Comparison of ENCODE assay signal across 13 mouse cellular contexts in genomic region chr1:184040906-184041305, GRCm38 (mm10). TPM values are rescaled to one million over a fixed set of nuclear protein-coding genes. Genes with fewer than 3 reads are reported as not detected.
A peak's percentile ranks its signal among the peaks of the same experiment; 100 is the strongest.
DNase-seq lines count a peak whose midpoint lies in the region; ATAC-seq and TF ChIP-seq lines count a peak whose summit lies in the region.
"Had no signal": no experiment of that assay in that cellular context is flagged by ENCODE, and none has a peak within 500 bp of the region (broad histone marks: within the 10 kb centered on the region; RNA-seq: fewer than 3 reads in every experiment).

No protein-coding gene starts in this region.

- H3ac ChIP-seq in myocyte (ENCODE audit: control insufficient read depth, insufficient read length) = no peak overlapping the region

- peak overlapping the region; percentile 6; the same call in 1 of the 2 replicates for H3K4me2 ChIP-seq in hindbrain, postnatal 0 days (ENCODE audit: low read depth, low read length)
- H3K4me2 ChIP-seq in hindbrain, embryonic 16.5 days (ENCODE audit: low read length) = no peak overlapping the region
- peak overlapping the region; percentile 34; the same call in 1 of the 2 replicates for H3K4me2 ChIP-seq in embryonic facial prominence, embryonic 15.5 days (replicated peaks)
- peak overlapping the region; percentile 66 for H3K4me2 ChIP-seq in myocyte (ENCODE audit: low read depth)

- TF ChIP-seq EP300 in heart, adult 2 months (IDR thresholded peaks at IDR 0.05; ENCODE audit: insufficient read depth, low read depth, low read length) = no peak

- intact Hi-C loops in heart, adult 2 months (cut with DNase I) = no loop called here
- intact Hi-C loops in heart, postnatal 25 days (cut with DNase I) = no loop called here

- peak overlapping the region; percentile 86 for H3K27ac ChIP-seq in heart, adult 2 months
- H3K27ac ChIP-seq in hindbrain, postnatal 0 days = no peak overlapping the region
- no peak overlapping the region for H3K27ac ChIP-seq in hindbrain, embryonic 16.5 days (ENCODE audit: low read depth, low read length)
- H3K27ac ChIP-seq in embryonic facial prominence, embryonic 15.5 days (replicated peaks) = peak overlapping the region; percentile 25; the same call in 1 of the 2 replicates

- H3K4me3 ChIP-seq in heart, adult 2 months = 0 out of 2 replicates have a peak overlapping the region, but pooled peaks have one; percentile 27
- no peak overlapping the region for H3K4me3 ChIP-seq in hindbrain, postnatal 0 days (ENCODE audit: low read length)
- H3K4me3 ChIP-seq in hindbrain, embryonic 16.5 days (ENCODE audit: low read length) = no peak overlapping the region
- H3K4me3 ChIP-seq in embryonic facial prominence, embryonic 15.5 days (replicated peaks) = no peak overlapping the region
- no peak overlapping the region for H3K4me3 ChIP-seq in myocyte

- peaks cover 14% of the 10 kb centered on the region for H3K4me1 ChIP-seq in heart, adult 2 months (ENCODE audit: control insufficient read depth, insufficient read depth, low read length)
- no peaks in the 10 kb centered on the region; the same call in 1 of the 2 replicates for H3K4me1 ChIP-seq in hindbrain, postnatal 0 days (ENCODE audit: insufficient read depth, low read length)
- H3K4me1 ChIP-seq in hindbrain, embryonic 16.5 days (ENCODE audit: control insufficient read depth, insufficient read depth, low read depth, low read length) = peaks cover 3% of the 10 kb centered on the region
- peaks cover 30% of the 10 kb centered on the region for H3K4me1 ChIP-seq in embryonic facial prominence, embryonic 15.5 days

- peaks cover 9% of the 10 kb centered on the region for H3K36me3 ChIP-seq in heart, adult 2 months (ENCODE audit: control insufficient read depth, insufficient read depth, low read length)
- H3K36me3 ChIP-seq in hindbrain, postnatal 0 days (ENCODE audit: insufficient read depth, low read length) = no peaks in the 10 kb centered on the region
- no peaks in the 10 kb centered on the region for H3K36me3 ChIP-seq in hindbrain, embryonic 16.5 days (ENCODE audit: control insufficient read depth, insufficient read depth, low read length)
- H3K36me3 ChIP-seq in embryonic facial prominence, embryonic 15.5 days = peaks cover 6% of the 10 kb centered on the region; the same call in 1 of the 2 replicates
- H3K36me3 ChIP-seq in myocyte (ENCODE audit: control insufficient read depth, insufficient read depth) = peaks cover 29% of the 10 kb centered on the region

- ATAC-seq in hindbrain, postnatal 0 days = no peak
- ATAC-seq in hindbrain, embryonic 16.5 days = no peak
- no peak for ATAC-seq in embryonic facial prominence, embryonic 15.5 days (ENCODE audit: insufficient number of reproducible peaks, low FRiP score, low TSS enrichment, low read depth)
- ATAC-seq: activated CD4-positive, CD25-positive, alpha-beta regulatory T cell, adult 4 months; liver, postnatal 0 days; midbrain, embryonic 16.5 days had no signal

- H3K27me3 ChIP-seq in heart, adult 2 months (ENCODE audit: control insufficient read depth, insufficient read depth, low read length) = no peaks in the 10 kb centered on the region
- H3K27me3 ChIP-seq in hindbrain, postnatal 0 days (ENCODE audit: insufficient read depth, low read length) = no peaks in the 10 kb centered on the region
- H3K27me3 ChIP-seq in hindbrain, embryonic 16.5 days (replicated peaks; ENCODE audit: control insufficient read depth, insufficient read depth, low read length) = no peaks in the 10 kb centered on the region
- H3K27me3 ChIP-seq in embryonic facial prominence, embryonic 15.5 days = no peaks in the 10 kb centered on the region
- no peaks in the 10 kb centered on the region for H3K27me3 ChIP-seq in myocyte (ENCODE audit: control insufficient read depth, insufficient read depth, insufficient read length)

- DNase-seq in heart, adult 2 months = no peak
- DNase-seq in heart, postnatal 25 days (ENCODE audit: low spot score) = no peak
- DNase-seq in hindbrain, postnatal 0 days (ENCODE audit: low spot score) = no peak
- DNase-seq in adrenal gland, postnatal 10 days = no peak
- no peak for DNase-seq in gastrocnemius, adult 18-20 months (ENCODE audit: low spot score)
- DNase-seq: cerebellum, adult 11-12 months; layer of hippocampus, adult 9-11 months; liver, postnatal 0 days had no signal

- TF ChIP-seq POLR2A in heart, adult 2 months (IDR thresholded peaks at IDR 0.05; ENCODE audit: insufficient read depth, low read depth, low read length) = no peak
- TF ChIP-seq POLR2A in myocyte (IDR thresholded peaks at IDR 0.05; ENCODE audit: insufficient read length, low read depth) = no peak

- WGBS in heart, adult 2 months = 71% methylated on average over 1 of the region's 1 CpGs
- 77% methylated on average over 1 of the region's 1 CpGs for WGBS in hindbrain, postnatal 0 days
- WGBS in hindbrain, embryonic 16.5 days = 80% methylated on average over 1 of the region's 1 CpGs
- 58% methylated on average over 1 of the region's 1 CpGs for WGBS in embryonic facial prominence, embryonic 15.5 days

- peak overlapping the region; percentile 11; the same call in 1 of the 2 replicates for H3K9ac ChIP-seq in heart, adult 2 months (ENCODE audit: low read depth, low read length)
- no peak overlapping the region for H3K9ac ChIP-seq in hindbrain, postnatal 0 days (replicated peaks; ENCODE audit: low read length)
- no peak overlapping the region for H3K9ac ChIP-seq in hindbrain, embryonic 16.5 days (ENCODE audit: low read depth, low read length)
- no peak overlapping the region for H3K9ac ChIP-seq in embryonic facial prominence, embryonic 15.5 days
- H3K9ac ChIP-seq: liver, postnatal 0 days had no signal

- no peaks in the 10 kb centered on the region for H3K9me3 ChIP-seq in hindbrain, postnatal 0 days (ENCODE audit: low read length)
- H3K9me3 ChIP-seq in hindbrain, embryonic 16.5 days (ENCODE audit: control insufficient read depth, low read length) = no peaks in the 10 kb centered on the region
- no peaks in the 10 kb centered on the region for H3K9me3 ChIP-seq in embryonic facial prominence, embryonic 15.5 days (replicated peaks)

- peaks cover 1% of the 10 kb centered on the region; the same call in 1 of the 2 replicates for H3K79me2 ChIP-seq in heart, adult 2 months (replicated peaks; ENCODE audit: control insufficient read depth, insufficient read depth, low read length)
- peaks cover 100% of the 10 kb centered on the region for H3K79me2 ChIP-seq in myocyte (ENCODE audit: control insufficient read depth, insufficient read depth)

- TF ChIP-seq CTCF in heart, adult 2 months (IDR thresholded peaks at IDR 0.05) = no peak
- TF ChIP-seq CTCF in hindbrain, postnatal 0 days (IDR thresholded peaks at IDR 0.05; ENCODE audit: low read depth) = no peak

TF ChIP-seq in myocyte, 11 proteins besides CTCF, POLR2A, EP300 and RAD21:
- TF ChIP-seq TCF3 (IDR thresholded peaks at IDR 0.05; ENCODE audit: insufficient read length, low read depth) (no peak), SRF (IDR thresholded peaks at IDR 0.05; ENCODE audit: control insufficient read depth, insufficient read length, low read depth) (no peak), USF1 (IDR thresholded peaks at IDR 0.05; ENCODE audit: low read depth) (no peak), CEBPB (IDR thresholded peaks at IDR 0.05; ENCODE audit: insufficient read depth, poor library complexity, severe bottlenecking) (no peak), MYOD1 (IDR thresholded peaks at IDR 0.05; ENCODE audit: control insufficient read depth in 1 of 3, insufficient read length in 2 of 3, low read depth in 2 of 3) (no peak), E2F4 (IDR thresholded peaks at IDR 0.05; ENCODE audit: insufficient read depth) (no peak), MYOG (IDR thresholded peaks at IDR 0.05; ENCODE audit: control insufficient read depth in 1 of 3, insufficient read depth in 1 of 3, insufficient read length in 2 of 3, low read depth in 2 of 3) (no peak), TCF12 (IDR thresholded peaks at IDR 0.05; ENCODE audit: insufficient read depth, poor library complexity, severe bottlenecking) (no peak), REST (IDR thresholded peaks at IDR 0.05; ENCODE audit: insufficient read depth, insufficient read length) (no peak), MAX (IDR thresholded peaks at IDR 0.05; ENCODE audit: low read depth) (no peak)

RNA-seq across cellular contexts. Expression of gene 1700056E22Rik, which starts 6.8 kb away (rescaled TPM):
- under 1 TPM; 0.25 to 0.84 TPM for total RNA-seq in heart, adult 2 months (2021)
- polyA plus RNA-seq in heart, adult 2 months (2012; rRNA removed) = 0.44 and 1.5 TPM in 2 replicates
- total RNA-seq in heart, postnatal 25 days (2021) = under 1 TPM; 0.75 to 0.86 TPM
- 1.0 and 1.2 TPM in 2 replicates for total RNA-seq in hindbrain, postnatal 0 days (2014; rRNA removed)
- 1.3 and 1.7 TPM in 2 replicates for polyA plus RNA-seq in hindbrain, postnatal 0 days (2015; fragmentation: Nextera tagmentation; extraction: Ambion mirVana)
- 0.72 and 1.1 TPM in 2 replicates for polyA plus RNA-seq in hindbrain, embryonic 16.5 days (2015; fragmentation: Nextera tagmentation; extraction: Ambion mirVana)
- polyA plus RNA-seq in embryonic facial prominence, embryonic 15.5 days (2015; fragmentation: Nextera tagmentation; extraction: Ambion mirVana) = 1.8 and 2.4 TPM in 2 replicates
- polyA plus RNA-seq in myocyte (2012; fragmentation: generic; extraction: Trizol) = 3.2 TPM
- total RNA-seq in adrenal gland, postnatal 10 days (2021) = 1 to 10 TPM; 6.2 to 6.3 TPM
- total RNA-seq in gastrocnemius, adult 18-20 months (2021) = under 1 TPM; 0.43 to 0.73 TPM

RNA-seq across cellular contexts. Expression of gene Dusp10, which starts 27.8 kb away (rescaled TPM):
- 1 to 10 TPM; 5.0 to 7.9 TPM for total RNA-seq in heart, adult 2 months (2021)
- polyA plus RNA-seq in heart, adult 2 months (2012; rRNA removed) = 14.1 and 16.3 TPM in 2 replicates
- total RNA-seq in heart, postnatal 25 days (2021) = 1 to 10 TPM; 7.4 to 8.6 TPM
- 10.0 and 11.7 TPM in 2 replicates for total RNA-seq in hindbrain, postnatal 0 days (2014; rRNA removed)
- 6.3 and 6.5 TPM in 2 replicates for polyA plus RNA-seq in hindbrain, postnatal 0 days (2015; fragmentation: Nextera tagmentation; extraction: Ambion mirVana)
- polyA plus RNA-seq in hindbrain, embryonic 16.5 days (2015; fragmentation: Nextera tagmentation; extraction: Ambion mirVana) = 4.9 and 5.6 TPM in 2 replicates
- polyA plus RNA-seq in embryonic facial prominence, embryonic 15.5 days (2015; fragmentation: Nextera tagmentation; extraction: Ambion mirVana) = 18.6 and 19.2 TPM in 2 replicates
- 14.6 TPM for polyA plus RNA-seq in myocyte (2012; fragmentation: generic; extraction: Trizol)
- total RNA-seq in adrenal gland, postnatal 10 days (2021) = 10 to 100 TPM; 17.4 to 30.9 TPM
- total RNA-seq in gastrocnemius, adult 18-20 months (2021) = 10 to 100 TPM; 12.9 to 17.0 TPM

Comparison
In these comparisons a context has a peak if more than half of its experiments do, and no peak if none do; other contexts are left out.
1. H3K27ac ChIP-seq: peak in heart, adult 2 months (single experiment) and embryonic facial prominence, embryonic 15.5 days (single experiment); none in hindbrain, postnatal 0 days (single experiment) and hindbrain, embryonic 16.5 days (single experiment).